Mouse (Mus musculus): Measurements from ENCODE around the gene Rnf115.
A peak's percentile ranks its signal among the peaks of the same experiment; 100 is the strongest.
"Not testable (repeated sequence)": the region's sequence is repeated elsewhere in the genome, so short reads cannot be mapped to it uniquely, and the experiment has no call there.

Gene Rnf115

DNA sequence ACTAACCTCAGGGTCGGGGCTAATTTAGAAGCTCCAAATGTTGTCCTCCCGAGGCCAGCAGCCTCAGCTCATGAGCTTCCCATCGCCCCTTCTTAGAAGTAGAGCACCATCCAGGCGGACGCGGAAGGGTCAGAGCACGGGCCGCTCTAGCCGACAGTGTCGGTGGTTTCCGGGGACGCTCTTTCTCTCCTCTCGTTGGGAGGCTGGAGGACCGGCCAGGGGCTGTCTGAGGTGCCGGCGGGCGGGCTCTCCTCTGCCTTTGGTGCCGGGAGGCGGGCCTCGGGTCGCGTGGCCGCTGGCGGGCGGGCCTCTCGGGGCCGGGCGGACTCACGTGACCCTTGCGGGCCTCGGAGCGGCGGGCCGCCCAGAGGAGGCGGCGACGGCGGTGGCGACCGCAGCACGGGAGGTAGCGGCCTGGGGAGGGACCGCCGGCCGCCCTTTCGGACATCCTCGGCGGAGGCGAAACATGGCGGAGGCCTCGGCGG is at the start of gene Rnf115, which contains the start of gene Polr3c:
Rnf115 (plus strand) TSS at position 322 of the 485 bp plus-strand sequence.
Polr3c (minus strand) TSS at position 286 of the 485 bp plus-strand sequence.
- DNase-seq (ENCODE audit: low spot score) = peak; percentile 98

GRCm38 (mm10) chr3:96678456-96678855 is 49.0 kb upstream of the Rnf115 start:
- no peak for DNase-seq (ENCODE audit: low spot score)

DNA sequence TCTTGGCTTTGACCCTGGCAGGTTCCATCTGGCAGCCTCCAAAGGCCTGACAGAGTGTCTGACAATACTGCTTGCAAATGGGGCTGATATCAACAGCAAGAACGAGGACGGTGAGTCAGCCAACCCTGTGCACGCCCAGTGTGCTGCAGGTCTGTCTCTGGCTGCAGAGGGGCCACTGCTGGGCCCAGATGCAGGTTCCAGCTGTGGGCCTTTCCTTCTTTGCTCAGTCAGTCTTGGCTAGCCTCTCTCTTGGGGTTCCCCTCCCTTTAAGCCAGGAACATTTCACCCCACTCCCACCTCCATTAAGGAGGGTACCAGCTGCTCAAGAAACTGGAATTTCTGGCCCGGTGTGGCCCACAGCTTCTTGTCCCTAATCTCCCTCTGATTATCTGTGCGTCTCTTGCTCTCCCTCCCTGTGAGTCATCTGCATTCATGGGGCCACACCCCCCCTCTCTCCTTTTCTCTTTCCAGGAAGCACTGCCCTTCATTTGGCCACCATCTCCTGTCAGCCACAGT is 48.2 kb upstream of the Rnf115 start:
- DNase-seq (ENCODE audit: low spot score) = no peak

GRCm38 (mm10) chr3:96680269-96680956 is 47.1 kb upstream of the Rnf115 start:
- no peak for DNase-seq (ENCODE audit: low spot score)

GRCm38 (mm10) chr3:96683496-96683895 is 44.0 kb upstream of the Rnf115 start:
- no peak for DNase-seq (ENCODE audit: low spot score)

DNA sequence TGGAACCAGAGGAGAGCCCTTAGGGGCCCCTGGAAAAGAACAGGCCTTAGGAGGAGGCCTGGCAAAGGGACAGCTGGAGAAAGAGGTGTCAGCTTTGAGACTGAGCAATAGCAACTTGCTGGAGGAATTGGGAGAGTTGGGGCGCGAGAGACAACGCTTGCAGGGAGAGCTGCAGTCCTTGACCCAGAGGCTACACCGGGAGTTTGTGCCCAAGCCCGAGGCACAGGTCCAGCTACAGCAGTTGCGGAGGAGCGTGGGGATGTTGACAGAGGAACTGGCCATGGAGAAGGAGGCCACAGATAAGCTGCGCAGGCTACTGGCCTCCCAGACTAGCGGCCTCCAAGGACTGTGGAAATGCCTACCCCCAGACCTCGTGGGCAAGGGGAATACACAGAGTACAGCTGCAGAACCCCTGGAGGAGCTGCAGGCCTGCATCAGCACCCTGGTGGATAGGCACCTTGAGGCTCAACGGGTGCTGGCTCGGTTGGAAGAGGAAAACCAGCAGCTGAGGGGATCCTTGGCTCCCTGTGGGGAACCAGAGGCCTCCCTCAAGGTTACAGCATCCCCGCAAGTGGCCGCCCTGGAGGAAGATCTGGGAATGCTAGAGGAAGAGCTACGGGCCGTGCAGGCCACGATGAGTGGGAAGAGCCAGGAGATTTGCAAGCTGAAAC is 43.2 kb upstream of the Rnf115 start:
- no peak for DNase-seq (ENCODE audit: low spot score)

- DNase-seq (ENCODE audit: low spot score) = no peak
These were observed 42.7 kb upstream of the Rnf115 start for GRCm38 (mm10) chr3:96684822-96685156.

DNA sequence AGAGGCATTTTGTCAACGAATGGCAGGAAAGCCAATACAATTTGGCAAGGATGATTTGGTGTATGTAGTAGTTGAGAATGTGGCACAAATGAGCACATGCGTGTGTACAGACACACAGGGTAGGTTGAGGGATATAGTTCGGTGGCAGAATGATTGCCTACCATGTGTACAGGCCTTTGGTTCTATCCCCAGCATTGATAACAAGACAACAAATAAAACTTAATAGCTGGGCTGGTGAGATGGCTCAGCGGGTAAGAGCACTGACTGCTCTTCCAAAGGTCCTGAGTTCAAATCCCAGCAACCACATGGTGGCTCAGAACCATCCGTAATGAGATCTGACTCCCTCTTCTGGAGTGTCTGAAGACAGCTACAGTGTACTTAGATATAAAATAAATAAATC is 41.4 kb upstream of the Rnf115 start:
- not testable (repeated sequence) for DNase-seq (ENCODE audit: low spot score)

DNA sequence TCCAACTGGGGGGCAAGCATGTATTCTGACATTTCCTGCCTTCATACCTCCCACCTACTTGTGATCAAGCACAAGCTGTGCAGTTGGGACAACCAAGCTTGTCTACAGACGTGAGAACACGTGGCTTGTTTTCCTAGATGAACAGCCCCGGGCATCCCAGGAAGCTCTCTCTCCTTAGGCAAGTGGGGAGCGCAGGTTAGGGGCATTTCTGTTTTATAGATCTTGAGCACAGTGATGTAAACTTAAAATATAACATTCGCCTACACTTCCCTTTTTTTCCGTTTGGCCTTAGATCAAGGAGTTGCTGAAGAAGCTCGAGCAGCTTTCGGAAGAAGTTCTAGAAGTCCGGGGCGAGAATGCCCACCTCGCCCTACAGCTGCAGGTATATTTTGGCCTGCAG is 38.6 kb upstream of the Rnf115 start:
- no peak for DNase-seq (ENCODE audit: low spot score)

DNA sequence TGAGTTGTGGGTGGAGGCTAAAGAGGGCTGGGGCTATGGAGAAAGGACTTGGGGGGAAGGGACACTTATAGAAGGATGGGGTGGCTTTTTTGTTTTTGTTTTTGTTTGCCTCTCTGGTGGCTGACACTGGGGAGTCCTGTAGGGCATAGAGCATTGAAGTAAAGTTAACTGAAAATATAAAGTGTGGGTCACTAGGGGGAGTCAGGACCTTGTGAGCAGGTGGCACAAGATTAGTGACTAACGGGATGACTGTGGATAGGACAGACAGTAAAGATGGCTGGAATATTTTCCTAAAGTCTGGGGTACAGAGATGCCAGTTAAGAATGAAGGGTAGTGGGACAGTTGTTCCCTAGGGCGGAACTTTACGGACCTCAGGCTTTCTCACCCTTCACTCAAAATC is 37.2 kb upstream of the Rnf115 start:
- DNase-seq (ENCODE audit: low spot score) = no peak

DNA sequence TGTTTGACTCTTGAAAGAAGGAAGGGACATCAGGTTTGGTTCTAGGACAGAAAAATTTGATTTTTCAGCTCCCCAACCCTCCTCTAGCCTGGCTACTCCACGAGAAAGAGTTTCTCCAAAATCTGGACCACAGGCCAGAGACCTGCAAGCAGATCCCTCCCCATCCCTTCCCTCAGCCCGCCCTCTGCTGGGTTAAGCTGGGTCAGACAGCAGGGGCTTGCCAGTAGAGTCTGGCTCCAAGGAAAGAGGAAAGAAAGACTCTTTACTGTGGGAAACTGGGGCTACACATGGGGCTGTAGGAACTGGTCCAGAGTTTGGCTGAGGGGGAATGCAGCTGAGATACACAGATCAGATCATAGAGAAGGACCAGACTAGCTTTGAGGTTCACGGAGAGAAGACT is 35.0 kb upstream of the Rnf115 start:
- no peak for DNase-seq (ENCODE audit: low spot score)

GRCm38 (mm10) chr3:96693579-96693978 is 33.9 kb upstream of the Rnf115 start:
- no peak for DNase-seq (ENCODE audit: low spot score)

DNA sequence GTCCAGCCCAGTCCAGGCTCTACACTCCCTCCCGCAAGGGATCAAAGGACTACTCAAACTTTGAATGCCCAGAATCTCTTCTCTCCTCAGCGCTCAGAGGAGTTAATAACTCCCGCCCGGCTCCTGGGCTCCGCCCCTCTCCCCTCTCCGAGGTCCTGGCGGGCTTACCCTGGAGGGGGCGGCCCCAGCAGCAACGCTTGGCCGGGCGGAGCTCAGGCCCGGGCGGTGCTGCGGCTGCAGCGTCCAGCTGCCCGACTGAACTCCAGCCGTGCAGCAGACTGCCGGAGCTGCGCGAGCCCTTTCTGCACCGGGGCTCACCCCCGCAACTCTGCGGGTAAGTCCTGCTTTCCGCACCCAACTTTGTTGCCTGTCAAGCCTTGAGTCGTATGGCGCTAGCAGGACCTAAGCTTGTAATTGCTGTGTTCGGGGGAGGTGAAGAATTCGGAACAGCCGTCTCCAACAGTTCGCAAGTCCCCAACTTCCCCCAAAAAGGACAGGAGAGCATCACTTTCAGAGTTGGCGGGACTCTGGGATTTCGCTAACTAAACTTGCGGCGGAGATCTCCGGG is 31.2 kb upstream of the Rnf115 start, which contains the start of gene Pias3:
Pias3 (plus strand) TSS at position 187 of the 568 bp plus-strand sequence.
- DNase-seq (ENCODE audit: low spot score) = peak; percentile 89

DNA sequence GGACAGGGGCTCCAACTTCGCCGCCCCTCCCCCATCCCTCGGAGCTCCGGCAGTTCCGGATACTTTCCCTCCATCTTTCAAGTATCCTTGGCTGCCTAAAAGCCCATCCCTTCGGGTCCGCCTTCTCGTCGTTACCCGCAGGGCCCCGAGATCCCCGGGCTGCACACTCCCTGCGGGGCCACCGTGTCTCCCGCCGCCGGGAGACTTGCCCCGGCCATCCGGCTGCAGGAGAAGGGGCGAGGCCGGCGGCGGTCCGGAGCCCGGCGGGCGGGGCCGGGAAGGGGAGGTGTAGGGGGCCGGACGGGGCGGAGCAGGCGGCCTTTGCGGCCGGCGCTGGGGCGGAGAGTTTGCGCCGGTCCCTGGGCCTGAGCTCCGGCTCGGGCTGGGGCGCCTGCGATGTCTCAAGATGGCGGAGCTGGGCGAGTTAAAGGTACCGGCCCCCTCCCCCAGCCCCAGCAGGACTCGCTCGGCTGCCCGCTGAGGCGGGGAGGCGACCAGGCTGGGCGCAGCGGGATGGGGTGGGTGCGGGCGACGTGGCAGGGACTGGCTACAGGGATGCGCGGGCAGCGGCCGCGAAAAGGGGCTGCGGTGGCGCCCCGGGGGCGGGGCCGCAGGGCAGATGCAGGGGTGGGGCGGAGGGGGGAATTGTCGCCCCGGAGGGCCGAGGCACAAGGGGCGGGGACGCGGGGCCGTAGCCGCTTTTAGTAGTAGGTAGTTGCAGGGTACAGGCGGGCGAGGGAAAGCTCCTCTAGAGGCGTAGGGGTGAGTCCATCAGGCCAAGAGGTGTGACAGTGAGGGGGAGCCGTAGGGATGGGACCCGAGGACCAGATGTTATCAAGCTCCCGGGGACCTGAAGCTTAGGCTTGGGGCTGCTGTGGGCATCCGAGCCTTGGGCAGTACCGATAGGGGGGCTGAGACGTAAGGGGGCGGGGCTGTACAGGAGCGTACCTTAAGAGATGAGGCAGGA is 30.4 kb upstream of the Rnf115 start:
- peak; percentile 92 for DNase-seq (ENCODE audit: low spot score)

GRCm38 (mm10) chr3:96698993-96699690 is 28.3 kb upstream of the Rnf115 start:
- DNase-seq (ENCODE audit: low spot score) = no peak

DNA sequence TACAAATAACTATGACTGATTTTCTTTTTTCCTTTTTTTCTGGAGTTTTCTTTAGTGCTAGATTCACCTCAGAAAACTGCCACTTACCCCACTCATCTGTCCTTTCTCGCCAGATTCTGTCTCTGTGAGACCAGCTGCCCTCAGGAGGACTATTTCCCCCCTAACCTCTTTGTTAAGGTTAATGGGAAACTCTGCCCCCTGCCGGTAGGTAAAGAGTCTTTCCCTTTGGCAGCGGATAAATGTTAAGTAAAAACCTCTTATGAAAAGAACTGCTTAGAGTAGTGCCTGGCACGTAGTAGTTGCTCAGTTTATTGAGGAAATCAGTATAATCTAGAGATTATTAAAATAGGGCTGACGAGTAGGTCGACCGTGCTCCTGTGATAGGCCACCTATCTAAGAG is 27.1 kb upstream of the Rnf115 start:
- DNase-seq (ENCODE audit: low spot score) = no peak

GRCm38 (mm10) chr3:96701003-96701402 is 26.5 kb upstream of the Rnf115 start:
- DNase-seq (ENCODE audit: low spot score) = no peak

DNA sequence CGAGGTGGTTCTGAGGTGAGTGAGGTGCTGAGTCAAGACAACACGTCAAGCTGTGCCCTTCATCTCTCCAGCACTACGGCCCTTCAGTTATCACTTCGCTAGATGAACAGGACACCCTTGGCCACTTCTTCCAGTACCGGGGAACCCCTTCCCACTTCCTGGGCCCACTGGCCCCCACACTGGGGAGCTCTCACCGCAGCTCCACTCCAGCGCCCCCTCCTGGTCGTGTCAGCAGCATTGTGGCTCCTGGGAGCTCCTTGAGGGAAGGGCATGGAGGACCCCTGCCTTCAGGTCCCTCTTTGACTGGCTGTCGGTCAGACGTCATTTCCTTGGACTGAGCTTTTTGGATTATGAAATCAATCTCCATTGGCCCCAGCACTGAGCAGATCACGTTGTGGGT is 22.7 kb upstream of the Rnf115 start:
- no peak for DNase-seq (ENCODE audit: low spot score)

DNA sequence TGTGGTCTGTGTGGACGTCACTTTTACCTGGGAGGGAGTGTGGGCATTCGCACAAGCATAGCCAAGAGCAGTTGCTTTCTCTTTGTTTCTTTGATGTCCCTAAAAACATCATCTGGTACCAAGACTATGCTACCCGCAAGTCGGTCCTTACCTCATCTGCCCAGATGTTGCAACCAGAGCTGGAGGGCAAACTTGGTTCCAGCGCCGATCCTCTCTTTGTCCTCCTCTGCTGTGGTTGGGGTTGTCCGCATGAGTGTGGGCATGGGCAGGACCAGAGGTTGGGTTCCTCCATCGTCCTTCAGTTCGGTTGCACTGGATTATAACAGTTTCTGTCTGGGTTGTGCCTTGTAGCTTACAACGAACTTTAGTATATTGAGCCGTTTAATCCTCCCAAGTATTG is 21.2 kb upstream of the Rnf115 start:
- DNase-seq (ENCODE audit: low spot score) = no peak

- no peak for DNase-seq (ENCODE audit: low spot score)
These were observed 20.5 kb upstream of the Rnf115 start for GRCm38 (mm10) chr3:96706984-96707383.

Data from lung, postnatal 25 days (tissue).